Mouse (Mus musculus) central nervous system, embryonic 18 days (tissue): ENCODE measurements around the gene Peg10. TPM values are rescaled to one million over a fixed set of nuclear protein-coding genes. Genes with fewer than 3 reads are reported as not detected.

Experiments used
- polyA plus RNA-seq: library from polyadenylated mRNA; depleted of rRNA; stranded (reverse); fragments of >200 nt; gene quantifications from 2 replicates; pipeline ENCODE4 v1.2.3, GENCODE M21; 2012; rRNA removed

Peg10 gene
- 38.5 and 44.0 TPM in 2 replicates for polyA plus RNA-seq

DNA sequence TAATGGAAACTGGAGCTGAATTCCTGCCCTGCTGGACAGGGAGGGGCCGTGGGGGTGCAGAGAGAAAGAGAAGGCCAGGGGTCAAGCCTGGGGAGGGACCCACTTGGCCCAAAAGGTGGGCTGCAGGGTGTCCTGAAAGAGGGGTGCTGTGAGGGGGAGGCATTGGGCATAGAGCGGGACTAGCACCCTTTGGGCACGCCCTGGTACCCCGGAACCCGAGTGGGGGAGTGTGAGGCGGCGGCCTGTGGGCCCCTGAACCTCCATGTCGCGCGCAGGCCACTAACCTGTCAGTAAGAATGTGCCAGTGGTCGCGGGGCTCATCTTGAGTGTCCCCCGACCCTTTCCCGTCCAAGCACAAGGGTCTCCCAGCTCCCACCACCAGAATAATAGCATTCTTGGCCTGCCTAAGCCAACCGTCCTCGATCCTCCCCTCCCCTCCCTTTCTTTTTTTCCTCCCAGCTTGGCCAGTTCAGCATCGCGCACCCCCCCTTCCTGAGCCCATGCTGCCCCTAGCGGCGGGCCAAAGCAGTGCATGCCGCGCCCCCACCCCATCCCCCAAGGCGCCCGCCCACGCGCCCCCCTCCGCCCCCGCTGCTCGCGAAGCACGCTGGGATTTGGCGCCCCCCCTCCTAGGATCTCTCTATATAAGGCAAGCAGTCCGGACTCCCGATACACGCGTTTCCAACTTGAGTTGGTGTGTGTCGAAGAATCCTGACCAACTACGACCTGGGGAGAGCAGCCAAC is at the start of gene Peg10, which contains the start of gene Sgce:
Gene Peg10, plus strand, starts transcription at position 611 of the 744 bp plus-strand sequence.
Gene Sgce, minus strand, starts transcription at position 512 of the 744 bp plus-strand sequence.

Other genes with a start within 250 kb of the Peg10 start
- gene Col1a2, start 242.5 kb upstream of the Peg10 start, polyA plus RNA-seq, result 39.6 and 164 TPM in 2 replicates
- 46.9 and 52.2 TPM in 2 replicates for gene Casd1, start 146.5 kb upstream of the Peg10 start, polyA plus RNA-seq
- gene Sgce, start 99 bp upstream of the Peg10 start, polyA plus RNA-seq, result 43.9 and 45.1 TPM in 2 replicates
- 28.7 and 31.1 TPM in 2 replicates for gene Ppp1r9a, start 155.6 kb downstream of the Peg10 start, polyA plus RNA-seq